Mouse (Mus musculus): ENCODE measurements around the gene Epn1. TPM values are rescaled to one million over a fixed set of nuclear protein-coding genes. Genes with fewer than 3 reads are reported as not detected.

The Epn1 gene
- polyA plus RNA-seq, 1 experiment from 2014 or later: 116 TPM

Small RNA genes lying within 50 kb of the gene (microRNA-seq; reads per million reads assigned to microRNA genes)
- gene Gm26217: not detected

Other genes starting within 250 kb of the Epn1 start
- 13.1 and 15.6 TPM in 2 replicates for gene Shisa7, start 235.5 kb upstream of the Epn1 start, polyA plus RNA-seq (2014; fragmentation: Nextera tagmentation; extraction: Ambion mirVana)
- 2.8 and 3.7 TPM in 2 replicates for gene Isoc2b, start 210.0 kb upstream of the Epn1 start, polyA plus RNA-seq (2014; fragmentation: Nextera tagmentation; extraction: Ambion mirVana)
- gene Isoc2a, start 203.1 kb upstream of the Epn1 start, polyA plus RNA-seq (2014; fragmentation: Nextera tagmentation; extraction: Ambion mirVana): 0.47 and 0.82 TPM in 2 replicates
- gene Gm36210, start 173.7 kb upstream of the Epn1 start, polyA plus RNA-seq (2014; fragmentation: Nextera tagmentation; extraction: Ambion mirVana): 0.25 and 0.43 TPM in 2 replicates
- 3.6 and 4.2 TPM in 2 replicates for gene Zfp628, start 165.0 kb upstream of the Epn1 start, polyA plus RNA-seq (2014; fragmentation: Nextera tagmentation; extraction: Ambion mirVana)
- 23.3 and 23.6 TPM in 2 replicates for gene Nat14, start 158.2 kb upstream of the Epn1 start, polyA plus RNA-seq (2014; fragmentation: Nextera tagmentation; extraction: Ambion mirVana)
- 0.74 and 0.82 TPM in 2 replicates for gene Ssc5d, start 154.4 kb upstream of the Epn1 start, polyA plus RNA-seq (2014; fragmentation: Nextera tagmentation; extraction: Ambion mirVana)
- 0.21 TPM in 1 of 2 replicates, not detected in the other for gene Sbk2, start 115.8 kb upstream of the Epn1 start, polyA plus RNA-seq (2014; fragmentation: Nextera tagmentation; extraction: Ambion mirVana)
- gene Sbk3, start 109.1 kb upstream of the Epn1 start, polyA plus RNA-seq (2014; fragmentation: Nextera tagmentation; extraction: Ambion mirVana): 0.39 and 0.67 TPM in 2 replicates
- 51.5 and 55.4 TPM in 2 replicates for gene Zfp579, start 84.1 kb upstream of the Epn1 start, polyA plus RNA-seq (2014; fragmentation: Nextera tagmentation; extraction: Ambion mirVana)
- 8.9 and 9.2 TPM in 2 replicates for gene Zfp524, start 65.8 kb upstream of the Epn1 start, polyA plus RNA-seq (2014; fragmentation: Nextera tagmentation; extraction: Ambion mirVana)
- gene Fiz1, start 65.5 kb upstream of the Epn1 start, polyA plus RNA-seq (2014; fragmentation: Nextera tagmentation; extraction: Ambion mirVana): 30.0 and 32.6 TPM in 2 replicates
- not detected in 2 replicates for gene Gm44973, start 64.7 kb upstream of the Epn1 start, polyA plus RNA-seq (2014; fragmentation: Nextera tagmentation; extraction: Ambion mirVana)
- 6.6 and 7.2 TPM in 2 replicates for gene Zfp865, start 59.9 kb upstream of the Epn1 start, polyA plus RNA-seq (2014; fragmentation: Nextera tagmentation; extraction: Ambion mirVana)
- 53.3 and 60.1 TPM in 2 replicates for gene Ccdc106, start 59.7 kb upstream of the Epn1 start, polyA plus RNA-seq (2014; fragmentation: Nextera tagmentation; extraction: Ambion mirVana)
- gene 4632433K11Rik, start 46.1 kb upstream of the Epn1 start, polyA plus RNA-seq (2014; fragmentation: Nextera tagmentation; extraction: Ambion mirVana): not detected in 2 replicates
- 7.0 and 8.9 TPM in 2 replicates for gene Zfp784, start 41.8 kb upstream of the Epn1 start, polyA plus RNA-seq (2014; fragmentation: Nextera tagmentation; extraction: Ambion mirVana)
- 105 and 110 TPM in 2 replicates for gene Zfp580, start 28.7 kb upstream of the Epn1 start, polyA plus RNA-seq (2014; fragmentation: Nextera tagmentation; extraction: Ambion mirVana)
- 96.6 and 103 TPM in 2 replicates for gene U2af2, start 18.1 kb upstream of the Epn1 start, polyA plus RNA-seq (2014; fragmentation: Nextera tagmentation; extraction: Ambion mirVana)
- gene Rfpl4, start 36.7 kb downstream of the Epn1 start, polyA plus RNA-seq (2014; fragmentation: Nextera tagmentation; extraction: Ambion mirVana): not detected in 2 replicates
- gene Rasl2-9, start 45.7 kb downstream of the Epn1 start, polyA plus RNA-seq (2014; fragmentation: Nextera tagmentation; extraction: Ambion mirVana): 0.63 and 0.64 TPM in 2 replicates
- gene Vmn1r55, start 69.4 kb downstream of the Epn1 start, polyA plus RNA-seq (2014; fragmentation: Nextera tagmentation; extraction: Ambion mirVana): 0.08 TPM in 1 of 2 replicates, not detected in the other
- not detected in 2 replicates for gene Vmn1r56, start 116.5 kb downstream of the Epn1 start, polyA plus RNA-seq (2014; fragmentation: Nextera tagmentation; extraction: Ambion mirVana)
- gene Vmn1r57, start 138.3 kb downstream of the Epn1 start, polyA plus RNA-seq (2014; fragmentation: Nextera tagmentation; extraction: Ambion mirVana): not detected in 2 replicates